Mouse (Mus musculus): Measurements from ENCODE around the gene Kxd1.

DNA sequence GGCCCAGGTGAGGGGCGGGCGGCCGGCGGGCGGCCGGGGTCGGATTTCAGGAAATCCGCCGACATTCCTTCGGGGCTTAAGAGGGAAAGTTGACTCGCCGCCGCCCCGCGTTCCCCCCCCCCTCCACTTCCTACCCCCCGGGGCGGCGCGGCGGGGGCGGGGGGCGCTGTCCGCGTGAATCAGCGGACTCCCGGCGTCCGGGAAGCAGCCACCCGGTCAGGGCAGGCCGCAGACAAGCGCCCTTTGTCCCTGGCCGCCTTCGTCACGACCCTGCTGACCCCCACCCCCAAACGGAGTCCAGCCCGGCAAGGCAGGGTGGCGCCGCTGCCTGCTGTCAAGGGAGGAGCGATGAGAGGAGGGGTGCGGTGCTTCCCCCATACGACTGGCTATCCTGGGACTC is 38.2 kb downstream of the Kxd1 start:
- TF ChIP-seq POLR2A (IDR thresholded peaks at IDR 0.05; ENCODE audit: extremely low read depth, insufficient read depth, low read length) (no peak), CTCF (IDR thresholded peaks at IDR 0.05; ENCODE audit: extremely low read depth, insufficient read depth, low read length) (no peak)
